Mouse (Mus musculus): ENCODE results near the gene Obsl1. TPM values are rescaled to one million over a fixed set of nuclear protein-coding genes. Genes with fewer than 3 reads are reported as not detected.

Obsl1 gene
- polyA plus RNA-seq, 1 experiment from 2014 or later, result 33.2 TPM

DNA sequence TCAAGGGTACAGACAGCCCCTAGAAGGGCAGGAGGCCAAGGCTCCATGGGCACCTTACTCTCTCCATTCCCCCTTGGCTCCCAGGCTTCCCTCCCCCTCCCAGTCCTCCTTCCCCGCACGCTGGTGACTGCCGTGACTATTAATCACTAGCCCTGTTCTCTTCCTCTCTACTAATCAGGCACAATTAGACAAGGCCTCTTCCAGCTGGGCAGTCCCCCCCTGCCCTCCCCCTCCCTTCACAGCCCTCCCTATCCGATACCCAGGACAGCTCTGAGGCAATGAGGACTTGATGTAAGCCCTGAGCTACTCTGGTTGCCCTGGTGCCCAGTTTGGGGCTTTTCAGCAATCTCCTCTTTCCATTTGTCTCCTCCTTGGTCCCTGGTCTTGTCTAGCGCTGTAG, 50.3 kb downstream of the Obsl1 start:
- H3K9me3 ChIP-seq (ENCODE audit: control insufficient read depth, low read length), result no peaks in the 10 kb centered on the region
- DNase-seq (ENCODE audit: low spot score, missing footprints), result no peak
- 0 out of 2 replicates have a peak, but pooled peaks have one; percentile 12 for ATAC-seq (ENCODE audit: low FRiP score)
- no peak overlapping the region for H3K4me3 ChIP-seq (ENCODE audit: low read depth, low read length)
- H3K27ac ChIP-seq (ENCODE audit: low read depth, low read length), result peak overlapping the region; percentile 14; the same call in 1 of the 2 replicates
- 23% methylated on average over 5 of the region's 5 CpGs for WGBS
- H3K4me2 ChIP-seq, result peak overlapping the region; percentile 11; the same call in 1 of the 2 replicates
- no peaks in the 10 kb centered on the region for H3K36me3 ChIP-seq (ENCODE audit: control insufficient read depth, insufficient read depth, low read length)
- H3K27me3 ChIP-seq (ENCODE audit: control insufficient read depth, insufficient read depth, low read length), result peaks cover 18% of the 10 kb centered on the region
- peaks cover 35% of the 10 kb centered on the region for H3K4me1 ChIP-seq (ENCODE audit: control insufficient read depth, insufficient read depth, low read length)
- no peak overlapping the region for H3K9ac ChIP-seq (ENCODE audit: low read length)

DNA sequence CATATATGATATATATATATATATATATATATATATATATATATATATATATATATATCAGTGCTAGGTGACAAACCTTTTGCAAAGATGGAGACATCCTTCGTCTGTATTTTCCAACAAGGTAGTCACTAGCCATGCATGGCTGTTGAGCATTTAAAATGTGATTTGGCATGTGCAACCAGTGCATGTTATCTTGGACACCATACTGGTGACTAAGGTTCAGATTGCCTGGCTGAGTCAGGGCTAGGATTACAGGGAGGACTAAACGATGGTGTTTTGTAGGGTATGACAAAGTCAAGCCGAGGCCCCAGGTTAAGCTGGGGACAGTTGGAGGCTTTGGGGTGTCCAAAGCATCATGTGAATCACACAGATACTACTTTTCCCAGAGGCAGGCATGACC, 50.8 kb downstream of the Obsl1 start:
- H3K36me3 ChIP-seq (ENCODE audit: control insufficient read depth, insufficient read depth, low read length), result no peaks in the 10 kb centered on the region
- H3K4me2 ChIP-seq, result peak overlapping the region; percentile 11; the same call in 1 of the 2 replicates
- DNase-seq (ENCODE audit: low spot score, missing footprints), result no peak
- H3K9me3 ChIP-seq (ENCODE audit: control insufficient read depth, low read length), result no peaks in the 10 kb centered on the region
- no peak for ATAC-seq (ENCODE audit: low FRiP score)
- WGBS, result 75% methylated on average over 3 of the region's 3 CpGs
- H3K4me1 ChIP-seq (ENCODE audit: control insufficient read depth, insufficient read depth, low read length), result peaks cover 40% of the 10 kb centered on the region
- H3K27ac ChIP-seq (ENCODE audit: low read depth, low read length), result peak overlapping the region; percentile 14; the same call in 1 of the 2 replicates
- H3K4me3 ChIP-seq (ENCODE audit: low read depth, low read length), result no peak overlapping the region
- no peak overlapping the region for H3K9ac ChIP-seq (ENCODE audit: low read length)
- peaks cover 23% of the 10 kb centered on the region for H3K27me3 ChIP-seq (ENCODE audit: control insufficient read depth, insufficient read depth, low read length)

- Histone ChIP-seq H3K4me1 (ENCODE audit: control insufficient read depth, insufficient read depth, low read length) (peaks cover 59% of the 10 kb centered on the region), H3K9ac (ENCODE audit: low read length) (peak overlapping the region; percentile 61), H3K4me2 (peak overlapping the region; percentile 56), H3K27ac (ENCODE audit: low read depth, low read length) (no peak overlapping the region), H3K4me3 (ENCODE audit: low read depth, low read length) (peak overlapping the region; percentile 37), H3K9me3 (ENCODE audit: control insufficient read depth, low read length) (no peaks in the 10 kb centered on the region), H3K36me3 (ENCODE audit: control insufficient read depth, insufficient read depth, low read length) (no peaks in the 10 kb centered on the region), H3K27me3 (ENCODE audit: control insufficient read depth, insufficient read depth, low read length) (peaks cover 26% of the 10 kb centered on the region)
- DNase-seq (ENCODE audit: low spot score, missing footprints), result no peak
- no peak for ATAC-seq (ENCODE audit: low FRiP score)
- WGBS, result 66% methylated on average over 4 of the region's 5 CpGs
Measured at GRCm38 (mm10) chr1:75451900-75452299, 54.4 kb downstream of the Obsl1 start.

DNA sequence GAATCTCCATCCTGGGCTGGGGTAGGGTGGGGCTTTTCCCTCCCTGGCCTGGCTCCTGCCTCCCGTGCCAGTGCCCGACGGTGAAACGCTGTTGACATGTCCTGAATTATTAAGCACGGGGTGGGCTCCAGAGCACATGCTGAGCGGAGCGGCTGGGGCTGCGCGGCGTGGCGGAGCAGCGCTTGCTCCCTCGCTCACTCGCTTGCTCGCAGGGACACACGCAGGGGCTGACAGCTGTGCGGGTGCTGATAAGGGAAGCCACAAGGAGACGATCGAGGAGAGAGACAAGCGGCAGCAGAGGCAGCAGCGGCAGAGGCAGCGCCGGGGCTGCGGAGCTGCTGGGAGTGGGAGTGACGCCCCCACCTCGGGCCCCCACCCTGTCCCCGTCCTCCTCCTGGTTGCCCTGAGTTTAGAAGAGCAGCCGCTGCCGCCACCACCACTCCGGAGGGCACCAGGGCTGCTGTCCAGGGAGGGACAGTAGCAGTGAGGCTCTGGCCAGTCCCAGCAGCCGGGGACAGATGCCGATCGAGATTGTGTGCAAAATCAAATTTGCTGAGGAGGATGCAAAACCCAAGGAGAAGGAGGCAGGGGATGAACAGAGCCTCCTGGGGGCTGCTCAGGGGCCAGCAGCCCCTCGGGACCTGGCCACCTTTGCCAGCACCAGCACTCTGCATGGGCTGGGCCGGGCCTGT, 55.8 kb downstream of the Obsl1 start, which contains the start of gene Asic4:
Gene Asic4 (plus strand): TSS at position 123 of the 692 bp plus-strand sequence.
- Histone ChIP-seq H3K4me3 (ENCODE audit: low read depth, low read length) (peak within 1 kb of the TSS; percentile 37), H3K9ac (ENCODE audit: low read length) (peak within 1 kb of the TSS; percentile 61), H3K4me1 (ENCODE audit: control insufficient read depth, insufficient read depth, low read length) (peaks cover 67% of the 10 kb centered on the region), H3K36me3 (ENCODE audit: control insufficient read depth, insufficient read depth, low read length) (no peaks in the 10 kb centered on the region), H3K27ac (ENCODE audit: low read depth, low read length) (peak within 1 kb of the TSS; percentile 69), H3K4me2 (peak within 1 kb of the TSS; percentile 56), H3K27me3 (ENCODE audit: control insufficient read depth, insufficient read depth, low read length) (peaks cover 26% of the 10 kb centered on the region), H3K9me3 (ENCODE audit: control insufficient read depth, low read length) (no peaks in the 10 kb centered on the region)
- DNase-seq (ENCODE audit: low spot score, missing footprints) (peak; percentile 95), ATAC-seq (ENCODE audit: low FRiP score) (no peak)
- WGBS, result 2% methylated on average over 35 of the region's 35 CpGs

DNA sequence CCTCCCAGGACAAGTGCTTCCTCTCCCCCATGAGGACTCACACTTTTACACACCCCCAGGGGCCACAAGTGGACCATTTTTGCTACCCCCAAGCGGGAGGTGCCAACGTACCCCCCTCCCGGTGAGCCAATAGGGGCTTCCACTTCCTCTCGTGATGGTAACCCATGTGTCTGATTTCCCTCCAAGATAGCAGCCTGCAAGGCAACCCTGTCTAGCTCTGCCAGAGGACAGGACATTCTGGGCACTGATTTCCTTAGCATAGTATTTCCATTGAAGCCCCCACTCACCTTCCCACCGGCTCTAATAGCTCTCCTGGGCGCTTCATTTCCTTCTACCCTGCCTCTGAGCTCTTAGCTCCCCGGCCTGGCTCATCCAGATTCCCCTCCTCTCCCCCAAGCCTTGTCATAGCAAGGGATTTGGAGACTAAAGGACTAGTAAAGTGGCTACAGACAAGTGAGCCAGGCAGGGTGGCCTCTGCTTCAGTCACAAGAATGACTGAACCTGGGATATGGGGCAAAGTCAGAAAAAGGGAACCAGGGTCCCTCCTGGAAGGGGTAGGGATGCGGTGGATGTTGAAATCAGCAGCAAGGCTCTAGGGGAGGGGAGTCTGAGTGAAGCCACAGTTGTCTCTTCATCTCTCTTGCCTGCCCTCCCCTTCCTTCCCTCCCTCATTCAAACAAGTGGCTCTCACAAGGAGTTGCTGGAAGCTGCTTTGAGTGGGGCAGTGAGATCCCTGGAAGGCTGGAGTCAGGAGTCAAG, 56.7 kb downstream of the Obsl1 start:
- Histone ChIP-seq H3K4me2 (peak overlapping the region; percentile 56), H3K36me3 (ENCODE audit: control insufficient read depth, insufficient read depth, low read length) (no peaks in the 10 kb centered on the region), H3K27me3 (ENCODE audit: control insufficient read depth, insufficient read depth, low read length) (peaks cover 26% of the 10 kb centered on the region), H3K4me1 (ENCODE audit: control insufficient read depth, insufficient read depth, low read length) (peaks cover 73% of the 10 kb centered on the region), H3K9me3 (ENCODE audit: control insufficient read depth, low read length) (no peaks in the 10 kb centered on the region), H3K4me3 (ENCODE audit: low read depth, low read length) (peak overlapping the region; percentile 37; the same call in 1 of the 2 replicates), H3K9ac (ENCODE audit: low read length) (peak overlapping the region; percentile 61), H3K27ac (ENCODE audit: low read depth, low read length) (peak overlapping the region; percentile 69)
- DNase-seq (ENCODE audit: low spot score, missing footprints) (peak; percentile 95), ATAC-seq (ENCODE audit: low FRiP score) (no peak)
- WGBS, result 4% methylated on average over 8 of the region's 8 CpGs

- Histone ChIP-seq H3K4me3 (ENCODE audit: low read depth, low read length) (no peak overlapping the region), H3K27me3 (ENCODE audit: control insufficient read depth, insufficient read depth, low read length) (peaks cover 26% of the 10 kb centered on the region), H3K4me2 (peak overlapping the region; percentile 31; the same call in 1 of the 2 replicates), H3K27ac (ENCODE audit: low read depth, low read length) (peak overlapping the region; percentile 73), H3K36me3 (ENCODE audit: control insufficient read depth, insufficient read depth, low read length) (no peaks in the 10 kb centered on the region), H3K4me1 (ENCODE audit: control insufficient read depth, insufficient read depth, low read length) (peaks cover 77% of the 10 kb centered on the region), H3K9me3 (ENCODE audit: control insufficient read depth, low read length) (no peaks in the 10 kb centered on the region), H3K9ac (ENCODE audit: low read length) (peak overlapping the region; percentile 61; the same call in 1 of the 2 replicates)
- no peak for ATAC-seq (ENCODE audit: low FRiP score)
- peak; percentile 96 for DNase-seq (ENCODE audit: low spot score, missing footprints)
- WGBS, result 1% methylated on average over 13 of the region's 14 CpGs
Measured at GRCm38 (mm10) chr1:75448937-75449336, 57.3 kb downstream of the Obsl1 start.

DNA sequence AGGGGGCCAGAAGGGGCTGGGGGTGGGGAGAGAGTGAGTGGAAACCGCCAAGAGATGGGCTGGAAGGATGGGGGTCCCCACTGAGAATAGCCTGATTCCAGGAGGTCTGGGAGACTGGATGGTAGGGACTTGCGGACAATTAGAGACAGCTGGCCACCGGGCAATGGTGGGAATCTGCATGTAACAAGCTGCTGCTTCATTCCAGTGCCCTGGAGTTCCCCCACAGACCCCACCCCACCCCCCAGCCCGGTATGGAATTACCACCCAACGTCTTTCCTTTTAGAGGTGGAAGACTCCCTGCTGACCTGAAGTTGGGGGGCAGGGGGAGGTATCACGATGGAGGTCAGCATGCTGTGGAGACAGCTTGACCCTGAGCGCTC, 58.2 kb downstream of the Obsl1 start:
- H3K9ac ChIP-seq (ENCODE audit: low read length), result peak overlapping the region; percentile 39; the same call in 1 of the 2 replicates
- peak overlapping the region; percentile 37 for H3K4me2 ChIP-seq
- no peaks in the 10 kb centered on the region for H3K36me3 ChIP-seq (ENCODE audit: control insufficient read depth, insufficient read depth, low read length)
- WGBS, result under 1% methylated on average over 7 of the region's 7 CpGs
- H3K27me3 ChIP-seq (ENCODE audit: control insufficient read depth, insufficient read depth, low read length), result peaks cover 26% of the 10 kb centered on the region
- DNase-seq (ENCODE audit: low spot score, missing footprints) (no peak), ATAC-seq (ENCODE audit: low FRiP score) (no peak)
- H3K4me3 ChIP-seq (ENCODE audit: low read depth, low read length), result no peak overlapping the region; the same call in 1 of the 2 replicates
- H3K4me1 ChIP-seq (ENCODE audit: control insufficient read depth, insufficient read depth, low read length), result peaks cover 86% of the 10 kb centered on the region
- no peaks in the 10 kb centered on the region for H3K9me3 ChIP-seq (ENCODE audit: control insufficient read depth, low read length)
- peak overlapping the region; percentile 91 for H3K27ac ChIP-seq (ENCODE audit: low read depth, low read length)

- Histone ChIP-seq H3K27ac (ENCODE audit: low read depth, low read length) (peak overlapping the region; percentile 91), H3K4me1 (ENCODE audit: control insufficient read depth, insufficient read depth, low read length) (peaks cover 87% of the 10 kb centered on the region), H3K27me3 (ENCODE audit: control insufficient read depth, insufficient read depth, low read length) (peaks cover 26% of the 10 kb centered on the region), H3K36me3 (ENCODE audit: control insufficient read depth, insufficient read depth, low read length) (no peaks in the 10 kb centered on the region), H3K9ac (ENCODE audit: low read length) (peak overlapping the region; percentile 51), H3K4me2 (peak overlapping the region; percentile 40), H3K4me3 (ENCODE audit: low read depth, low read length) (no peak overlapping the region), H3K9me3 (ENCODE audit: control insufficient read depth, low read length) (no peaks in the 10 kb centered on the region)
- 4% methylated on average over 10 of the region's 10 CpGs for WGBS
- ATAC-seq (ENCODE audit: low FRiP score) (peak; percentile 7; the same call in 1 of the 2 replicates), DNase-seq (ENCODE audit: low spot score, missing footprints) (peak; percentile 93)
Measured at GRCm38 (mm10) chr1:75447265-75448051, 58.8 kb downstream of the Obsl1 start.

Measured in midbrain, embryonic 11.5 days (tissue).